Mouse (Mus musculus): ENCODE results near the gene Scml4.

DNA sequence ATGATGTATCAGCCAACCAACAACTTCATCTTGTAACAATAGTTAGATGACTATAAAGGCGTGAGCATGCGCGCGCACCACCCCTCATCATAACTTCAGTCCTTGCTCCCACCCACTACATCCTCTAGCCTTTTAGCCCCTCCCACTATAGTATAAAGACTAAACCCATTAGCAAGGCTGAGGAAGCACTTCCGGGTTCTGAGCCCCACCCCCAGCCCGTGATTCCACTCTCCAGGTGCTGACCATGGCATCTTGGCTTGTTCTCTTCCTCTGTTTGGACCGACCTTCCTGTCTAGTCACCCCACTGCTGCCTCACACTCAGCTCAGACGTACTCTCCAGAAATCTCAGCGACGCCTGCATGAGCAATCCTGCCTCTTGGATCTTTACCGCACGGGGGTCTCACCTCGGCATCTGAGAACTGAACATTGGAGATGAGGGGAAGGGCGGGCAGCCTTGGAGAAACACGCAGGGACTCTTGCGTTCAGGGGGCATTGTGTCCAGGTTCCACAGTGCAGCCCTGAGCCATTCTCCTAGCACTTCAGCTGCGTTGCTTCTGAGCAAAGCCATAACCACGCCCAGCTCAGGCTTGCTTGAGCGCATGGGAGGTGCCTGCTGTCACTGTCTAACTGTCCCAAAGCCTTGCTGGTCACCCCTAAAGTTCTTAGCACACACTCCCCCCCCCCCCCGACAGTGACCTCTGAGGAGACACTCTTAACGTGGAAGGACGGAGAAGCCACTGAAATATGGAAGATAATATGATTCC lies 65.1 kb downstream of the Scml4 start:
- TF ChIP-seq ELF1 (IDR thresholded peaks at IDR 0.05; ENCODE audit: low read depth, low read length) (no peak), CTCF (IDR thresholded peaks at IDR 0.05 in 2 of 3, conservative IDR thresholded peaks at IDR 0.05 in 1 of 3; ENCODE audit: control insufficient read depth in 1 of 3, insufficient read depth in 1 of 3, low read depth in 2 of 3, low read length in 3 of 3, poor library complexity in 1 of 3, severe bottlenecking in 1 of 3) (no peak), MEF2A (IDR thresholded peaks at IDR 0.05; ENCODE audit: extremely low read depth, insufficient replicate concordance, low read depth, low read length, poor library complexity, severe bottlenecking) (no peak), POLR2A (IDR thresholded peaks at IDR 0.05; ENCODE audit: control insufficient read depth in 1 of 2, insufficient read depth in 1 of 2, low read depth in 1 of 2, low read length in 2 of 2, poor library complexity in 1 of 2) (no peak), POLR2AphosphoS5 (IDR thresholded peaks at IDR 0.05; ENCODE audit: borderline replicate concordance, low read depth, low read length) (no peak)

Measured in MEL (cell line).